Mouse (Mus musculus) megakaryocyte, embryonic 14.5 days (primary cell): ENCODE data around the gene Ctbs.

ENCODE experiments used
- FLI1 ChIP-seq: IDR thresholded peaks from 2 replicates; pipeline ENCODE4 v1.6.1; 2012; ENCODE audit warnings: low read length, inconsistent platforms, mixed read lengths
- GATA1 ChIP-seq: IDR thresholded peaks from 3 replicates; pipeline ENCODE4 v1.6.1; 2012; ENCODE audit warnings: mixed read lengths, low read length, inconsistent platforms, borderline replicate concordance

DNA sequence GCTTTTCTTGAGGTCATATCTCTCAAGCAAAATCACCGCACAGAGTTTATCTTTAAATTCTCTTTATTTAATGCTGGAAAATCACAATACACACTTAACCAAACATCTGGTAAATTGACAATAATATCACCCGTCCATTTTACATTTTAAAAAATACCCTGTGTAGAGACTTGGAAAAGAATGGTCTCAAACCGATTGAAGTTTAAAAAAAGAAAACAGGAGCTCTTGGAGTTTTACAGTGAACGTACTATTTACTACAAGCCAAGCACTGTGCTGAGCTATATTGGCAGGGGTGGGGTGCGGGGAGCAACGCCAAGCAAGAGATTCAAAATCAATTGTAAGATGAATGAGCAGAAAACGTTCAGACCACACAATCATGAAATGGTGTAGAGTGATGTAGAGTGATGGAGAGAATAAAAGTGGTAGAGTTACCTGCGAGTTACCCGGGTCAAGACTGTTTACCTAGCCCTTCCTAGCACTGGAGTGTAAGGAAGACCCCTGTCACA, at the start of gene Ctbs:
- TF ChIP-seq GATA1, result no peak
- TF ChIP-seq FLI1, result no peak
